Mouse (Mus musculus) cerebellum, postnatal 10 days (tissue): ENCODE results near the gene Fbxo11.

ENCODE experiments used
- DNase-seq, 2 experiments: peaks; one replicate each; pipeline ENCODE4 v3.0.0; 2021; ENCODE audit warnings: mixed read lengths in 2 of 2

Fbxo11 gene

GRCm38 (mm10) chr17:88065031-88065800 is at the start of gene Fbxo11:
Gene Fbxo11, minus strand, starts transcription at chr17:88065291.
- peak; percentile 83 to 84 for DNase-seq

DNA sequence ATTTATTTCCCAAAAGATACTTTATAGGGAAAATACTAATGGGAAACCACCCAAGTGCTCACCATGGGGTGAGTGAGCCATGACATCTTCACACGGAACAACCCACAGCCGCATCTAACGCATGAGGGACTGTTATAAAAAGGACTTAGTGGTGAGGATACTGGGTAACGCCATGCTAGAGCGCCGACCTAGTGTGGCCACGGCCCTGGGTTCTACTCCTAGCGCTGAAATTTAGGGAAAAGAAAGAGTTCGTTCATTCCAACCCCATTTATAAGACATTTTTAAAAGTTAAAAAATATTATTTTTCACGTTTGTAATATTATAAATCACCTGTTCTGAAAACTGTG is 48.8 kb upstream of the Fbxo11 start:
- DNase-seq, result no peak

GRCm38 (mm10) chr17:88113015-88113882 is 48.2 kb upstream of the Fbxo11 start:
- DNase-seq, result no peak

- no peak for DNase-seq
Observed at GRCm38 (mm10) chr17:88111865-88112645, 47.0 kb upstream of the Fbxo11 start.

DNA sequence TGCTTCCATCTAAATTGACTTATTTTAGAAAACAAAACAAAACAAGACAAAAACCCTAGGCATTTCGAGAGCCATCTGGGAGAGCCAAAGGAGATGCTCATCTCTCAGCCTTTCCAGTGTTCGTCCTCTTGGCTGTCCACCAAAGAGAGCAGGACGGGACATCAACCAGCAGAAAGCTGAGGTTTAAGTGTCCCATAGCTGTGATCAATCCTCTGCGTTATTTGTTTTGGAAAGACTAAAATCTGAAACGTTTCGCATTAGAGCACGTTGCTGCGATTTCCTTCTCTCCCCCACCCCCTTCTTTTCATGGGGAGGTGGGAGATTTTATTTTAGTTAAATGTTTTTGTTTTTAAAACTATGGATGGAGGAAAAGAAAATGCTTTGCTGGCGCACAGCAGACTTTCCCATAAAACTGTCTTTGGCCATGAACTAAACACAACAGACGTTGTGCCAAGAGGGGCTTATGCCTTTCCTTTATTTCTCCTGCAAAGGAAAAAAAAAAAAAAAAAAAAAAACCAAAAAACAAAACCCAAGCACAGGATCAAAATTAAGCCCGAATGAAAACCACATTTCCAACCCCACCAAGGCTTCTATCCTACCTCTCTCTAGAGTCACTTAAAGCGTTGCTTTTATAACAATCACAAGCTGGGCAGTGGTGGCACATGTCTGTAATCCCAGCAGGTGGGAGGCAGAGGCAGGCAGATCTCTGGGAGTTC is 46.1 kb upstream of the Fbxo11 start:
- DNase-seq, result no peak

- DNase-seq, result no peak
Observed at GRCm38 (mm10) chr17:88107708-88108107, 42.6 kb upstream of the Fbxo11 start.

DNA sequence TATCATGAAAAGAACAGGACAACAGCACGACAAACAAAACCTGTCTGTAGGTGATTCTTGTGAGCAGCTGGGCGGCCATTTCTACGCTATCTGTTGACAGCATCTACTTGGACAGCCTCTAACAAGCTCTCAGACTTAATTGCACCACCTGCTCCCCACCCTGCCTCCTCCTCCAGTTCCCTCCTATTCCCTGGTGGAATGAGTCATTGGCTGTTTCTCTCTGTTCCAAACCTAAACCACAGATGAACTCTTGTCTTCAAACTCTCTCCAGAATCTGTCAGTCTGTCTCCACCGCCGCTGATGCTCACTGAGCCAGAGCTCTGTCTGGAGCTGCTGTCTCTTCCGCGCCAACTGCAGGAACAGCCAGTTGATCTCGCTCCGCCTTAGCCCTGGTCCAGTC is 41.3 kb upstream of the Fbxo11 start:
- DNase-seq, result peak; percentile 23 to 31

DNA sequence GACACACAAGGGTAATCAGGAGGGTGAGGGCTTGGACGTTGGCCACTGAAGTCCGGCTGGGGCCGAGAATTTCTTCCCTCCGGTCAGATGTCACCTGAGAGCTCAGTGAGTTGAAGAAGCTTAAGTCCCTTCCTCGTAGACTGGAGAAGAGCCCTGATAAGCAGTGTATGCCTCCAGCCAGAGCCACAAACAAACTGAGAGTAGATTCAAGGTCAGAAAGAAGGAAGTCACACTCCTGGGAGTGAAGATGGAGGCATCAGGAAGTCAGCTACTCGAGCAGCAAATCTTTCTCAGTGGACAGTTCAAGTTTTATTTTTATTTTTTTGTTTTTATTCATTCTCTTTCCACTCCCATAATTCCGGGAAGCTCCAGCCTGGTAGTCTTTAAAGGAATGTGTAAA is 37.5 kb upstream of the Fbxo11 start:
- DNase-seq, result no peak

DNA sequence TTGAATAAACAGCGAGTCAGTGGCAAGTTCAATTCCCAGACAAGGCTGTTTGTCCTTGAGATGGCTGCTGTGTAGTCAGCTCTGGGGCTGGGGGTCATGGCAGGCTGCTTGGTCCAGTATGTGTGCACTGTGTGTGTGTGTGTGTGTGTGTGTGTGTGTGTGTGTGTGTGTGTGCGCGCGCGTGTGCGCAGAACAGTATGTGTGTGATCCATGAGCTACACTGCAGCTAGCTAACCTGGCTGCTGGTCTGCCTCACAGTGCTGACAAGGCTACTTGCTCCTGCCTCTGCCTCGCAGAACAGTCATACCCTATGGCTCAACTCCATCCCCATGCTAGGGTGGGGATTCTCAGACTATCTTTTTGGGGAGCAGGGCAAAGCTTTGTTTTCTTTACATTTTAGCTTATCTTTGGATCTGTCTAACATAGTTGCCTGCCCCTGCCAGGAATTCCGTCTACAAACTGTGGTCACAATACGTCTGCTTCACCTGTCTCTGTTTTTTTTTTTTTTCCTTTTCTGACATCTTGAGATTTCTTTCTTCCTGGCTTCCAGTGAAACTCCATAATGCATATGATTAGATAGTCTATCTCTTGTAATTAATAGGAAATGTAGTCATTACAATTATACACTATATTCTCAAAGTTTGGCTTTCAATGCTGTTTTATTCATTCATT is 33.2 kb upstream of the Fbxo11 start:
- DNase-seq, result no peak

DNA sequence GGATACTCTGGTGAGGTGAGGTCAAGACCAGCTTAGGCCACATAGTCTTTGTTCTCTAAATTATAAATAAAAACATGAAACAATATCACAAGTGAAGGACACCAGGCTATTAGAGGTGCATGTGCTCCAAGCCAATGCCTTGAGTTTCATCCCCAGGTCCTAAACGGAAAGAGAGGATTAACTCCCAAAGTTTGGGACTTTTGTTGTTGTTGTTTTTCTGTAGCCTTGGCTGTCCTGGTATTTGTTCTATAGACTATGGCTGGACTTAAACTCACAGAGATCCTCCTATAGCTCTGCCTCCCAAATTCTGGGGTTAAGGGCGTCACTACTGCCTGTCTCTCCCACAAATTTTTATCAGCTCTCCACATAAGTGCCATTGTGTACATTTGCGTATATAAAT is 32.5 kb upstream of the Fbxo11 start:
- DNase-seq, result no peak

DNA sequence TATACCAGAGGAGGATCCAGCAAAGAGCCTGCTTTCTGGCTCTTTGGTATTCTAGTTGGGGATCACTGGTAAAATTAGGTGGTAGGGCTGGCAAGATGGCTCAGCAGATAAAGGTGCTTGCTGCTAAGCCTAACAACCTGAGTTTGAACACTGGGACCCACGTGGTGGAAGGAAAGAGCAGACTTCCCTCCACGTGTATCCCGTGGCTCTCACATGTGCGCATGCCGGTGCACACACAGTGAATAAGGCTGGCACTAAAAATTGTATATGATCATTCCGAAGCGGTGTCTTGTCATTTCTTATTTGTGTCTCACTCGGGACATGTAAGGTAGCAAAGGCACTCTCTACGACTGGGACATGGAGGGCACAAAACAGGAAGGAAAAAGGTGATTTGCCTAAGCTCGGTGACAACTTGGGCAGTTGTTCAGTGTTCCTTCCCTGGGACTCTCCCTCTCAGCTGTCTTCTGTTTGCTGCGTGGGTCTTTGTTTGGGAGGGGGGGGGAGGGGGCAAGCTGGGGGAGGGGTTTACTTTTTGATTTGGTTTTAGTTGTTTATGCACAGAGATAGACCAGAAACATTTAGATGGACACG is 31.8 kb upstream of the Fbxo11 start:
- DNase-seq, result no peak

DNA sequence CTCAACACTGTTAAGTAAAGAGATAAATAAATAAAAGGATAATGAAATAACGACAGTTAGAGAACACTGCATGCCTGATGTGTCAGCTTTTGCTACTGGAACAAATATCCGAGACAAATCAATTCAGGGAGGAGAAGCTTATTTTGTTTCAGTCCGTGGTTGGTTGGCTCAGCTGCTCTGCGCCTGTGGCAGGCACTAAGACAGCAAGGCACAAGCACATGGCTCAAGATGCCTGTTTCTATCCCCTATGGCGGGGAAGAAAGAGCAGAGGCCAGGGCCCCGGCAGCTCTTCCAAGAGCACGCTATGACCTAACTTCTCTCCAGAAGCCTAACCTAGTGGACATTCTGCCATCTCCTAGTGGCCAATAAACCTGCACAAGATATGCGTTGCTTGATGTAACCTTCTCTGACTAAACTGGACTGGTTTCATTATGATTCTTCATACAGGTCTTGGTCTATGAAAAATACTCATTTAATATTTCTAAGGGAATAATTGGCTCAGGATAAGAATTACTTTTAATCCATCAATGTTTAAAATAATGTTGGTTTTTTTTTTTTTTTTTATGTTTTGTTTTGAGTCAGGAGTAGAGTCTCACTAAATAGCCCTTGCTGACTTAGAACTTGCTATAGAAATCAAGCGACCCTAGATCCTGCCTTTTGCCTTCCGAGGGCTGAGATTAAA is 30.6 kb upstream of the Fbxo11 start:
- DNase-seq, result peak; percentile 12 to 21

DNA sequence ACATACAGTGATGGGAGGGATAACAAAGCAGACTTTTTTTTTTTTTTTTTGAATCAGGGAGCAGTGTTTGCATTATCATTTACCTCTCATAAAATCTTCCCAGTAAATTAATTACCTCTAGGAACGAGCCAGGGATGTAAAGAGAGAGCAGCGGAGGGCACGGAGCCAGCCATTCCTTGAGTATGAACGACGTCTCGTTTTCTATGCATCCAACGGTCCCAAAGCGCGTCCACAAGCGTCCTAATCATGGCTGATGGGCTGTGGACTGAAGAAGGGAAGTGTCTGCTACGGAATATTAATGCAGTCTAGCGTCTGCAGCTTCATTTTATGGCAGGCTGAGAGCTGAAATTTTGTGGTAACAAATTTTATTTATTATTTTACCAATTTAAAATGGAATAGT is 29.2 kb upstream of the Fbxo11 start:
- peak in 1 of 2 experiments; percentile 13 for DNase-seq

GRCm38 (mm10) chr17:88093798-88094197 is 28.7 kb upstream of the Fbxo11 start:
- DNase-seq, result no peak

DNA sequence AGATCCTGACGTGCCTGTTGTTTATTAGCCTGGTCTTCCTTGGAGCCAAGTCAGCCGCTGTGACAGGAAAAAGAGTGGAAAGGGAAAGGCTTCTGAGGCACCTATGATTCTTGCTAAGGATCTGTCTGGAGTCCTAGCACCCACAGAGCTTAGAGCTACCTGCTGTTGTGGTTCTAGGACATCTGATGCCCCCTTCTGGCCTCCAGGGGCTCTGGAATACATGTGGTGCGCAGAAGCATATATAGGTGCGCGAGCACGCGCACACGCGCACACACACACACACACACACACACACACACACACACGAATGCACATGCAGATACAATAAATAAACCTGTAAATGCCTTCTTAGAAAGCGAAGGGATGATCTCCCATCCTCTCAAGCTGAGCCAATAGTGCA is 20.9 kb upstream of the Fbxo11 start:
- no peak for DNase-seq

DNA sequence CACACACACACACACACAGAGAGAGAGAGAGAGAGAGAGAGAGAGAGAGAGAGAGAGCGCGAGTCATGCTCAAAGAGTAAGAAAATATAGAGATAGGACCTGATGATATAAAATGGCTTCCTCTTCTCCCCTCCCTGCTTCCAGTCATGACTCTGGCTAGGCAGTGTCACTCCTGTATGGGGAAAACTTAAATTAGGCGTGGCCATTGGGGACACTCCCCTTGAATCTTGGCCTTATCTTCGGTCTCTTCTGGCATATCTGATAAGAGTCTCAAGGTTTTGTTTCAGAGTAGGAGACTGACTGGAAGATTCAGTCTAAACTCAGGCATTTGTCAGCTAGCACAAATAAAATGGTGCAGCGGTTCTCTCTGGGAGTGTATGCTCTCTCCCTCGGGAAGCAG is 16.4 kb upstream of the Fbxo11 start:
- no peak for DNase-seq

DNA sequence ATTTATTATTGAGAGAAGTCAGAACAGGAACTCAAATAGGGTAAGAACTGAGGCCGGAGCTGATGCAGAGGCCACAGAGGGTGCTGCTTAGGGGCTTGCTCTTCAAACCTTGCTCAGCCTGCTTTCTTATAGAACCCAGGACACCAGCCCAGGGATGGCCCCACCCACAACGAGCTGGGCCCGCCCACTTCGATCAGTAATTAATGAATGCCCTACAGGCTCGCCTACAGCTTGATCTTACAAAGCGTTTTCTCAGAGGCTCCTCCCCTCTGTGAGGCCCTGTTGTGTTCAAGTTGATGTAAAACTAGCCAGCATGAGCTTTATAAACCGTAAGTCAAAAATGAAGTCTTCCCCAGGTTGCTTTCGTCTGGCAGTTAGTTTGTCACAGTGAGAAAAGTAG is 14.7 kb upstream of the Fbxo11 start:
- no peak for DNase-seq

GRCm38 (mm10) chr17:88072047-88072446 is 7.0 kb upstream of the Fbxo11 start:
- no peak for DNase-seq

- no peak for DNase-seq
Observed at GRCm38 (mm10) chr17:88068024-88068719, 3.1 kb upstream of the Fbxo11 start.

GRCm38 (mm10) chr17:88067202-88067901 is 2.3 kb upstream of the Fbxo11 start:
- DNase-seq, result no peak
